Mouse (Mus musculus) hematopoietic multipotent progenitor cell, adult 10-12 weeks (in vitro differentiated cells): ENCODE results near the gene Ado. TPM values are rescaled to one million over a fixed set of nuclear protein-coding genes. Genes with fewer than 3 reads are reported as not detected.

Source experiments
- polyA plus RNA-seq: library from polyadenylated mRNA; stranded (reverse); fragments of >175 nt; gene quantifications from 2 replicates; pipeline ENCODE4 v1.2.3, GENCODE M21; 2012; ENCODE audit warnings: low replicate concordance

The Ado gene
- polyA plus RNA-seq: 21.4 and 47.6 TPM in 2 replicates

DNA sequence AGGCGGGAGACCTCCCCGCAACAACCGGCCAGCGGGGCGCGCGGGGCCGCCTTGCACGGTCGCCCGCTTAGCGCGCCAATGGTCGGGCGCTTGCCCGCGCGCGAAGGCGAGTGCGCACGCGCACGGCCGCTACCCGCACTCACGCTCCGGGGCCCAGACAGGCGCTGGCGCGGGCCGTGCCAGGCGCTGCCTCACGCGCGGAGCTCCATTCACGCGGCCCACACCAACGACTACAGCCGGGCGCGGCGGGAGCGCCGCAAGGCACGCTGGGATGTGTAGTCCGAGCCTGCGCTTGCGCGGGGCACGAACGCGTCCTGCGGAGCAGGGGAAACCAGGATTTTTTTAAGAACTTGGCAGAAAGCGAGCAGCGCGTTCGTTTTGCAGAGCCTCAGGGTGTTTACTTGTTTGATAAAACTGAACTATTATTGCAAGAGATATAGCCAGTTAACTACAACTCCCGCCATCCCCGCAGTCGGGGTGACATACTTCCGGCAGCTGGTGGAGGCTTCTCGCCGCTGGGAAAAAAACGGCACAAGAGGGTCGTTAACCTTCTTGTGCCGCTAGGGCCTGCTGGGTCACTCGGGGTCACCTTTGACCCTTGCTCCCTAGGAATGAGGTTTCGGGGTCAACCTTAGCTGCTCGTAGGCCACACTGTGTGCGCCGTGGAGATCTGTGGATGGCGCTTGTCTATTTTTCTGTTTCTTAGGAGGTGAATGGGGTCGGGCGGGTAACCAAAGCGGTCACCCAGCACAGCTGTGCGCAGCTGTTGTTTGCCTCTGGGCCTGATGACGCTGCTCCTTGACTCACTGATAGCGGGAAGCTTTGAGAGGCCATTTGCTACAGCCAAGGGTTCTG is at the start of gene Ado:
Gene Ado (minus strand): TSS at position 79 of the 855 bp plus-strand sequence.

DNA sequence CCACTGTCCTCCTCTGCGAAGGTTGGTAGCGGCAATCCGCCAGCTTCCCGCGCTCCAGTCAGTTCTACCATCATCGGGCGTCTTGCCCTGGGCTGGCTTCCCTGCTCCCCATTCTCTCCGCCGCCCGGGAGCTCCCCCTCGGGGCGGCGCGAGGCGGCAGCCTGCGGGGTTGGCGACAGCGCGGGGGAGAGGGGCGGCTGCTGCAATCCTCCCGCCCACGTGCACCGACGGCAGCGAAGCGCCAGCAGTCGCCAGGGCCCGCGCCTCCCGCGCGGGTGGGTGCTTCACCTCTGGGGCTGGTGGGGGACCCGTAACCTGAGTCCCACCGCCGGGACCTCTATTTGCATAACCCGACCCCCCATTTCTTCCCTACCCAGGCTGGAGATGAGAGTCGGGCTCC is 13.5 kb downstream of the Ado start, which contains the start of gene Egr2:
Gene Egr2 (plus strand): TSS at position 220 of the 400 bp plus-strand sequence.

Other genes starting within 250 kb of the Ado start
- gene Egr2, start 13.5 kb downstream of the Ado start, polyA plus RNA-seq: 17.0 and 17.4 TPM in 2 replicates